Mouse (Mus musculus) urinary bladder, postnatal 4 days (tissue): ENCODE results near the gene Grn.

ENCODE experiments used
- DNase-seq, 2 experiments: peaks; one replicate each; pipeline ENCODE4 v3.0.0; 2021 to 2022; ENCODE audit warnings: low spot score in 2 of 2

The Grn gene

GRCm38 (mm10) chr11:102442089-102442488 lies 12.0 kb downstream of the Grn start:
- no peak for DNase-seq

GRCm38 (mm10) chr11:102443740-102444139 lies 13.6 kb downstream of the Grn start:
- no peak for DNase-seq

GRCm38 (mm10) chr11:102444321-102444720 lies 14.2 kb downstream of the Grn start:
- DNase-seq, result no peak

GRCm38 (mm10) chr11:102444781-102445180 lies 14.7 kb downstream of the Grn start:
- DNase-seq, result no peak

GRCm38 (mm10) chr11:102445264-102445890 lies 15.3 kb downstream of the Grn start:
- peak in 1 of 2 experiments; percentile 74 for DNase-seq

GRCm38 (mm10) chr11:102445891-102446361 lies 15.8 kb downstream of the Grn start:
- peak in 1 of 2 experiments; percentile 63 for DNase-seq

GRCm38 (mm10) chr11:102446581-102447461 lies 16.7 kb downstream of the Grn start:
- no peak for DNase-seq

GRCm38 (mm10) chr11:102447497-102447896 lies 17.4 kb downstream of the Grn start, which contains the start of gene Fam171a2:
Gene Fam171a2 (minus strand): TSS chr11:102447682.
- DNase-seq, result peak; percentile 82 to 86

- DNase-seq, result no peak
Measured at GRCm38 (mm10) chr11:102448327-102448726, 18.2 kb downstream of the Grn start.

- no peak for DNase-seq
Measured at GRCm38 (mm10) chr11:102449043-102450008, 19.2 kb downstream of the Grn start.

GRCm38 (mm10) chr11:102453131-102453530 lies 23.0 kb downstream of the Grn start:
- no peak for DNase-seq

GRCm38 (mm10) chr11:102455740-102456396 lies 25.8 kb downstream of the Grn start:
- DNase-seq, result peak; percentile 72 to 80

GRCm38 (mm10) chr11:102460541-102460940 lies 30.4 kb downstream of the Grn start:
- DNase-seq, result no peak

GRCm38 (mm10) chr11:102461764-102462163 lies 31.6 kb downstream of the Grn start:
- DNase-seq, result no peak

- DNase-seq, result no peak
Measured at GRCm38 (mm10) chr11:102464901-102465300, 34.8 kb downstream of the Grn start.

GRCm38 (mm10) chr11:102465713-102466436 lies 35.8 kb downstream of the Grn start:
- DNase-seq, result peak in 1 of 2 experiments; percentile 41

GRCm38 (mm10) chr11:102467041-102467631 lies 37.0 kb downstream of the Grn start:
- peak; percentile 99 to 100 for DNase-seq

- no peak for DNase-seq
Measured at GRCm38 (mm10) chr11:102469648-102470357, 39.7 kb downstream of the Grn start, which contains the start of gene Itga2b. Gene Itga2b (minus strand): TSS chr11:102470122.

- no peak for DNase-seq
Measured at GRCm38 (mm10) chr11:102475027-102475426, 44.9 kb downstream of the Grn start.
